Mouse (Mus musculus): ENCODE data around the gene Mrpl32.

Gene Mrpl32

DNA sequence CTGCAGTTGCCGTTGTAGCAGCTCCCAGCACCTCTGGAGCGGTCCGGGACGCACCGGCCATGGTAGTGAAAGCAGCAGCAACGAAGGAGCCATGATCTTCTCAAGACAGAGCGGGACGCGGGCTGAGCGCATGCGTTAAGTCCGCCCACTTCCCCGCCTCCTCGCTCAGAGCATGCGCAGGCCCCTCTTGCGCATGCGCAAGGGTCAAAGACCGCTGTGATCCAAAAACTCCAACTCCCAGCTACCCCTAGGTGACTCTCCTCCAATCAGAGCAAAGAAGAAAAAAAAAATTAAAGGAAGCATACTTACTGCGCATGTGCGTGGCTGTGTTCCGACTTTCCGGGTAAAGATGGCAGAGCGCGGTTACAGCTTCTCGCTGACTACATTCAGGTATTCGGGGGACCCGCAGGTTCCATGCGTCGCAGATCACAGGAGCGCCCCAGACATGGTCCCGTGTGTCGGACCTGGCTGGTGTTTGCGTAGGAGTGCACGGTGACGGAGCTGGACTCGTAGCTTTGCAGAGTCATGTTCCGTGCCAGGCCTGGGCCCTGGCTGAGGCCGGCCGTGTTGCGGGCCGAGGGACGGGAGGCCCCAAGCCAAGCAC lies at the start of gene Mrpl32, which contains the start of gene Psma2:
Mrpl32 (minus strand) TSS at position 240 of the 604 bp plus-strand sequence.
Psma2 (plus strand) TSS at position 315 of the 604 bp plus-strand sequence.
- DNase-seq: peak; percentile 98

DNA sequence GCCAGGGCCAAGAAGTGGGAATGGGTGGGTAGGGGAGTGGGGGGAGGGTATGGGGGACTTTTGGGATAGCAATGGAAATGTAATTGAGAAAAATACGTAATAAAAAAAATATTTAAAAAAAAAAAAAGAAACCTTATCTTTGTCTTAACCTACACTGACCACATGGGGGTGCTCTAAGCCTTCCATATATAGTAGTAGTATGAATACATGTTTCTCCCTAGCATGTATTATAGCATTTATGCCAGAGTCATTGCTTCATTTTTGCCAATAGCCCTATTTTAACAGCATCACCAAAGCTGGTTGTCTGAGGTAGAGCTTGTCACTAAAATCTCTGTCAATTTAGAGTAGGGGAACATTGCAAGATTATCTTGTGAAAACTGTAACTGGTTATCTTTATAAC lies 36.3 kb upstream of the Mrpl32 start:
- no peak for DNase-seq

DNA sequence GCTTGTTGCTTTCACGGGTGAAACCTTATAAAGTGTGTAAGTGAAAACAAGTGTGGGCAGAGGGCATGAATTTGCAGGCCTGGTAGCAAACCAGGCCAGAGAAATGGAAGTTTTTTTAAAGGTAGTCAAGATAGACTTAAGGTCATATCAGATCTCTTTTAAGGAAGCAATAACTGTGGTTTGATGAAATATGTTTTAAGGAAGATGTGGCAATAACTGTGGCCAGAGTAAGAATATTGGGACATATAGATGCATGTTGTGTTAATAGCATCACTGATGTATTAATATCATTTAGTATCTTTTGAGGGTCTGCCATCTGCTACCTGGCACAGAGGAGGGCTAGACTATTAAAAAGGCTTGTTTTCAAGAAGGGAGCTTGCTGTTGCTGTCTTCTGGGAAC lies 27.0 kb upstream of the Mrpl32 start:
- DNase-seq: no peak

DNA sequence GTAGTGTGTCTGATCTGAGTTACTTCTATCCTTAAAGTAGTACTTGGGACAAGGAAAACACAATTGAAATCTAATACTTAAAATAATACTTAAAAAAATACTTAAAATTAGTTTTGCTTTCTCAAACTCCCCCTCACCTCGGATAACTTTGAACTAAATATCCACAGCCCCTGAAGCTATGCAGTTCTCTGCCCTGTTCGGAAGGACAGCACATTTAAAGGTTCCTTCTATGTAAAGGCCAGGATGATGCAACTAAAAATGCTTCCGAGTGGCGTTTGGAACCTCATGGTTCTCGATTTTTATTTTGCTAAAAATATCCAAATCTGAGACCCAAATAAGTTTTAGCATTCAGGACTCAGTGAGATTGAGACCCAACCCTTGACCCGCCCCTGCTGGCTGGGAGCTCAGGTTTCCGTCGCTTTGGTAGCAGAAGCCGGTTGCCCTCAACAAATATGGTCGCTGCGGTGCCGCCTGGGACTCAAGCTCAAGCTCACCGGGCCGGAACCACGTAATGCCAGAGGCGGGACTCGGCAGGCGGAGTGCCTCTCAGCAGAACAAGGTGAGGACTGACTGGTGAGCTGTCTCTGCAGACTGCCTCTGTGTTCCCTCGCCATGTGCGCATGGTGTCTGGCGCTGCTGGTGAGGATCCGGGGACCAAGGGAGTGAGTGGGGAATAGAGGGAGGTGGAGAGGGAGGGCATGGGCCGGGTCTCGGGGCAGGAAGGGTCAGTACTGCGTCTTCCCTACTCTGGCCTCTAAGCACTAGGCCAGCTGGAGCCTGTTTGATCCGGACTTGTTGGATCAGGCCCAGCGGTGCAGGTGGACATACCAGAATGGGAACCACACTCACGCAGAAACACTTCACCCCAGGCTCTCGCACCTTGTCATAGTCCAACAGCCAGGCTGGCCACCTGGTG lies 17.0 kb upstream of the Mrpl32 start, which contains the start of gene AW209491:
AW209491 (plus strand) TSS at position 429 of the 916 bp plus-strand sequence.
- DNase-seq: peak; percentile 96

DNA sequence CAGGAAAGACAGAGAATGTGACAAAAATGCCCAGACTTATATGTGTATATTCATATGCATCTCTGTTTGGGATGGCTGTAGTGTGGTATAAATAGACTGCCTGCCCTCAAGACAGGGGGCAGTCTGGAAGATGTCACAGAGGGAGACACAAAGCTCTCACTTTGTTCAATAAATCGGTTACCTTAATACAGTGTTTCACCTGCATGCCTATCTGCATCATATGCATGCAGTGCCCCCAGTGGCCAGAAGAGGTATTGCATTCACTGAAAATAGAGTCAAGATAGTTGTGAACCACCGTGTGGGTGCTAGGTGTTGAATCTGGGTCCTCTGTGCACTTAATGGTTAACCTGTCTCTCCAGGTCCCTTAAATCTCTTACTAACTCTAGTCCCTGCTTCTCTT lies 5.8 kb upstream of the Mrpl32 start:
- peak; percentile 79 for DNase-seq

DNA sequence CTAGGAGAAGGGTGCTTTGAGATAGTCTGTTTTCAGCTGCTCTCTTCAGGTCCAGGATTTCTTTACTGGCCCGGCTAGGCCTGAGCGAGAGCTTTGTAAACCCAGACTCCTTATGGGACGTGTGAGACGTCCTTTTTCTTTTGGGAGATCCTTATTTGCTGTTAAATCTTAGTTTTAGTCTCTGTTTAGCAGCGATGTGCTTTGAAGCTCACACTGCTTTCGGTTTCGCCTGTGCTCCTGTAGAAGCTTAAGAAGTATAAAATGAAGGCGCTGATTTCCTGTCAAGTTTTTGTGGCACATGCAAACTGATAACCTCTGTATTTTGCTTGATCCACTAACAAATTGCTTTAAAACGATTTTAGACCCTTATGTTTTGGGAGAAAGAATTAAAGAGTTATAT lies 588 bp upstream of the Mrpl32 start:
- no peak for DNase-seq

DNA sequence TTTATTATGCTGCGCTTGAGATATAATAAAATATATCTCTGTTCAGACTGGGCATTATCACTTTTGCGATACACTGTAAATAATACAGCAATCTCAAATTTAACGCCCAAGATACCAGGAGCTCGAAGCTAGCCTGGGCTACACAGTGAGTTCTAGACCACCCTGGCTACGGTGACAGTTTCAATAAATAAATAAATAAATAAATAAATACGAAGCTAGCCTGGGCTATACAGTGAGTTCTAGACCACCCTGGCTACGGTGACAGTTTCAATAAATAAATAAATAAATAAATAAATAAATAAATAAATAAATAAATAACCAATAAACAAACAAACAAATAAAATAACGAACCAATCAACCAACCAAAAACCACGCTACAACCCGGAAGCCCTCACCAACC lies 502 bp downstream of the Mrpl32 start:
- peak; percentile 50 for DNase-seq

DNA sequence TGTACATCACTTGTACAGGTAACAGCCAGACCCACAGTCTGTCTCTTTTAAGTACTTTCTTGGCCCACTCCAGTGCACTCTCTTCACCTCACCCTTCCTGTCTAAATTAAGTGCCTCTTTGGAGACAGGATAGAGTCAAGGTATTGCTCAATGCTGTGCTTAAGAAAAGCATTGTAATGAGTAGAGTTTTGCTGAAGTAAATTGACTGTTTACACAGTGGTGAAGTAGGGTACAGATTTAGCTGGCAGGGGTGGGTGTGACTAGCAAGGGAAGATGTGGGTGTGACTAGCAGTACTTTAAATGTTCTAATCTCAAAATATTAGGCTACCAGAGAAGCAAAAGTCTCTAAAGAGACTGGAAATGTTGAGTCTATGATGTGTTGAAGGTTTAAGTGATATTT lies 5.3 kb downstream of the Mrpl32 start:
- DNase-seq: no peak

DNA sequence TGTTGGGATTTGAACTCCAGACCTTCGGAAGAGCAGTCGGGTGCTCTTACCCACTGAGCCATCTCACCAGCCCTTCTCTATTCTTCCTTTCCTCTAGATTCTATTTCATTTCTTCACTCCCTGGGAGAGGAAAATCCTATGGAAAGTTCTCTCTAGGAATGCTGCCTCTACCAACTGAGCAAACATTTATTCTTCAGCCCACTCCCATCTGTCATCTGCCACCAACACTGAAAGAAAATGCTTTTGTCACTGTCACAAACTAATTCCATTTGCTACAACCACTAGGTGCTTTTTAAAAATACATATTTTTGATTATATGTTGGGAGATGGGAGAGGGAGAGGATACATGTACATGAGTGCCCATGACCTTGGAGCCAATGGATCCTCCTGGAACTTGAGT lies 10.2 kb downstream of the Mrpl32 start:
- DNase-seq: no peak

DNA sequence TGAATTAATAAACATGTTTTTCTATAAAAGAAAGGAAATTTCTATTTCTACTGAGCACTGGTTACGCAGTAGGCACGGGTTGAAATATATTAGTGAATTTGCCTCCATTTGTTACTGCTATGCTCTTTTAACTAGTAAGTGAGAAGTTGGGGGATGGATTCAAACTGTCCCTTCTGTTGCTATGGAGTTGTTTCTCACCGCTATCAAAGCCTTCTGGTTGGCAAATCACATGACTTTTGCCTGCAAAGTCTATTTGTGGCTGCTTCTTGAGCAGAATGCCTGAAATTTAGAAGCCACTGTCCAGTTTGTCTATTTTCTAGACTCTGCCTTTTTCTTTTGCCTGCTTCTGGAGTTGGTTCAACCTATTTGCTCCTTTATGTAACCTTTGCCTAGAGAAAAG lies 32.6 kb downstream of the Mrpl32 start:
- no peak for DNase-seq

DNA sequence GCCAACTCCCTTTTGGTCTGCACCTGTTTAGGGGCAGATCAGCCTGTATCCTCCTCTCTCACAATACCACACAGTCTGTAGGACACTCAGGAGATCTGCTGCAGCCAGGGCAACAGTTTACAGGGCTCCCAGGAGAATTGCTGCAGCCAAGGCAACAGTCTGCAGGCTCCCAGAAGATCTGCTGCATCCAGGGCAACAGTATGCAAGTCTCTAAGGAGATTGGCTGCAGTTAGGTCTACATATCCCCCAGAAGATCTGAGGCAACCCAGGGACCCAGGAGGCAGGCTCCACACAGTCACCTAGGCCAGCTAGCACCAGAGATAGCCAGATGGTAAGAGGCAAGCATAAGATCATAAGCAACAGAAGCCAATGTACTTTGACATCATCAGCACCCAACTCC lies 38.8 kb downstream of the Mrpl32 start:
- DNase-seq: no peak

DNA sequence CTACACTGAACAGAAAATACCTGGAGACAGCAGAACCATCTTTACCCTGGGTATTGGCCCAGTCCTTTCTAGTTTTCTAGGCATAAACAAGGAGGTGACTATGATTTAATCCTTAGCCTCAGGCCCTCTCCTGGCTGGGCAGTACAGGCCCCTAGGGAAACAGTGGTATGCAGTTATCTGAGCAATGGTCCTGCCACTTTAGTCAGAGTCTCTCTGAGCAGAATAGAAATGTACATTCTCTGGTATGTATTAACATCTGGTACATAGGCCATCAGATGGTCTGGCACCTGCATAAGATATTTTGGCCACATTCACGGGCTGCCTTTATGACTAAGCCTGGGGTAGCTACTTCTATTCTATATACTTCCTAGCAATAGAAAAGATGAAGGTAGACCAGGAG lies 51.6 kb downstream of the Mrpl32 start:
- DNase-seq: no peak
